Mouse (Mus musculus): ENCODE measurements around the gene Bnip2. TPM values are rescaled to one million over a fixed set of nuclear protein-coding genes. Genes with fewer than 3 reads are reported as not detected.

The Bnip2 gene
- polyA plus RNA-seq, 1 experiment, result 20.7 TPM

DNA sequence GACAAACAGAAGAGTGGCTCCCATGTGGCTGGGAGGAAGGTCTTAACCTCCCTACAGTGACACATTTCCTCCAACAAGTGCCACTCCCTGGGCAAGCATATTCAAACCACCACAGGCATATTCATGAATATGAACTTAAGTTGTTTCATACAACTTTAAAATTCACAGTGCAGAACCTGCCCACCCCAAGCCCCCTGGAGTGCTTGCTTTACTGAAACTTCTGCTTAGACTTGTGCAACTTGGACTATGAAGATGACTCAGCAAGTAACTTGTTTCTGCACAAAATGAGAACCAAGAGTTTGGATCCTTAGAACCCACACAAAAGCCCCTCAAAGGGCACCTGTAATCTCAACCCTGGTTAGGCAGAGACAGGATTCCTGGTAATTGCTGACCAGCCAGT is 35.4 kb downstream of the Bnip2 start:
- no peak for TF ChIP-seq POLR2A (IDR thresholded peaks at IDR 0.05; ENCODE audit: control insufficient read depth, low read depth, low read length)
- TF ChIP-seq CTCF (IDR thresholded peaks at IDR 0.05; ENCODE audit: control insufficient read depth, insufficient read depth, insufficient replicate concordance, low read depth, low read length), result no peak
- no peaks in the 10 kb centered on the region for H3K36me3 ChIP-seq (ENCODE audit: control insufficient read depth, insufficient read depth, low read length)
- no peak overlapping the region for H3K27ac ChIP-seq (ENCODE audit: control insufficient read depth, insufficient read depth, low read depth, low read length)
- no peaks in the 10 kb centered on the region for H3K27me3 ChIP-seq (ENCODE audit: control insufficient read depth, insufficient read depth, low read length)
- H3K4me1 ChIP-seq (ENCODE audit: control insufficient read depth, insufficient read depth, low read length), result no peaks in the 10 kb centered on the region; the same call in 1 of the 2 replicates
- no peak overlapping the region for H3K4me3 ChIP-seq (ENCODE audit: control insufficient read depth, low read depth, low read length)

DNA sequence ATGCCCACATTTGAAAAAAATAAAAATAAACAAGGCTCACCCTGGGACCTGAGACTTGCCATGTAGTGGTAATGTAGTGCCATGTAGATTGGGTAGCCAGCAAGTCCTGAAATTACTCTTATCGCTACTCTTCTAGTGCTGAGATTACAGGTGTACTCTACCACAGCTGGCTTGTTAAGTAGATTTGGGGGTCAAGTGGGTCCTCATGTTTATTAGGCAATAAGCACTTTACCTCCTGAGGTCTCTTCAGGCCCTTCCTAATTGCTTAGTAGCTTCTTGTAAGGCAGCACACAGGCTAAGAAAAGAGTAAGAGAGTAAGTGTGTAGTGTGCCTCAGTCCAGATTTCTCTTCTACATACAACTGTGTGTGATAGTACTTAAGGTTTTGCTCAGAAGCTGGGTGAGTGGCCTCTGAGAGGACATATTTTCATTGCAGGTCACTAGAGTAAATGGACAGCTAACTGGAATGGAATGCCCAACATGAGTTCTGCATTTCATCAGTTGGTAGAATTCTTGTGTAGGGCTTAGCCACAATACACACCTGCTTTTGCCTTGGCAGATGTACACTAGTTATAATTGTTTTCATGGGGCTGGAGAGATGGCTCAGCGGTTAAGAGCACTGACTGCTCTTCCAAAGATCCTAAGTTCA is 36.2 kb downstream of the Bnip2 start:
- Histone ChIP-seq H3K4me3 (ENCODE audit: control insufficient read depth, low read depth, low read length) (no peak overlapping the region), H3K27me3 (ENCODE audit: control insufficient read depth, insufficient read depth, low read length) (no peaks in the 10 kb centered on the region), H3K27ac (ENCODE audit: control insufficient read depth, insufficient read depth, low read depth, low read length) (no peak overlapping the region), H3K4me1 (ENCODE audit: control insufficient read depth, insufficient read depth, low read length) (no peaks in the 10 kb centered on the region; the same call in 1 of the 2 replicates), H3K36me3 (ENCODE audit: control insufficient read depth, insufficient read depth, low read length) (no peaks in the 10 kb centered on the region)
- no peak for TF ChIP-seq CTCF (IDR thresholded peaks at IDR 0.05; ENCODE audit: control insufficient read depth, insufficient read depth, insufficient replicate concordance, low read depth, low read length)
- no peak for TF ChIP-seq POLR2A (IDR thresholded peaks at IDR 0.05; ENCODE audit: control insufficient read depth, low read depth, low read length)

DNA sequence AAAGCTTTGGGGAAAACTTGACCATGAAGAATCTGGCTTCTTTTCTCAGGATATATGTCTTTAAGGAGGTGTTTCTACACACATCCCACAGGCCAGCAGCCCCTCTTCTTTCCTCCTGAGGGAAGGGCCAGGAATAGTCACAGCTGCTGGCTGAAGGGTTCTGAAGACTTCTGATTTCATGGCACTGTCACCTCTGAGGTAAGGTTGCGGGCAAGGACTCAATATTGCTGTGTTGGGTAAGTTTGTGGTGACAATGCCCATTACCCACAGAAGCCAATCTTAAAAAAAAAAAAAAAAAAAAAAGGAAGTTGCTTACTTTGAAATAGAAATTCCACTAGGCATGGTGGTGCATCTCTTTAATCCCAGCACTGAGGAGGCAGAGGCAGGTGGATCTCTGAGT is 42.9 kb downstream of the Bnip2 start:
- no peaks in the 10 kb centered on the region for H3K27me3 ChIP-seq (ENCODE audit: control insufficient read depth, insufficient read depth, low read length)
- no peaks in the 10 kb centered on the region for H3K36me3 ChIP-seq (ENCODE audit: control insufficient read depth, insufficient read depth, low read length)
- no peaks in the 10 kb centered on the region for H3K4me1 ChIP-seq (ENCODE audit: control insufficient read depth, insufficient read depth, low read length)
- H3K4me3 ChIP-seq (ENCODE audit: control insufficient read depth, low read depth, low read length), result no peak overlapping the region
- H3K27ac ChIP-seq (ENCODE audit: control insufficient read depth, insufficient read depth, low read depth, low read length), result no peak overlapping the region
- TF ChIP-seq POLR2A (IDR thresholded peaks at IDR 0.05; ENCODE audit: control insufficient read depth, low read depth, low read length) (no peak), CTCF (IDR thresholded peaks at IDR 0.05; ENCODE audit: control insufficient read depth, insufficient read depth, insufficient replicate concordance, low read depth, low read length) (no peak)

DNA sequence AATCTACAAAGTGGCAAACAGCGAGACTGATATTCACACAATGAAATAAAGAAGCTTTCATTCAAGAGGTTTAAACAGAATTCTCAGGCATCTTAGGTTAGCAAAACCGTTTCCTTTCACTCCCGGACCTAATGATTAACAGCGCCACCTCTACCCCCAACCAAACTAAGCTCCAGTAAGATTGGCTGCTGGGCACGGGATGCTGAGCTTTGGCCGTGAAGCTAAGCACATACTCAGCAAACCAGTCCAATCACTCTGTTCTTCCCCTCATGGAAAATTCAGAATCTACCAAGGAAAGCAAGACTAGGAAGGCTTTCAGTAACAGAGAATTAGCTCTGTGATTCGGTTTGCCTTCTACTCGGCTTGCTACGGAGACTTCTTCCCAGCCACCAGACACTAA is 43.8 kb downstream of the Bnip2 start:
- no peak for TF ChIP-seq CTCF (IDR thresholded peaks at IDR 0.05; ENCODE audit: control insufficient read depth, insufficient read depth, insufficient replicate concordance, low read depth, low read length)
- TF ChIP-seq POLR2A (IDR thresholded peaks at IDR 0.05; ENCODE audit: control insufficient read depth, low read depth, low read length), result no peak
- H3K27me3 ChIP-seq (ENCODE audit: control insufficient read depth, insufficient read depth, low read length), result no peaks in the 10 kb centered on the region
- H3K4me1 ChIP-seq (ENCODE audit: control insufficient read depth, insufficient read depth, low read length), result no peaks in the 10 kb centered on the region
- H3K36me3 ChIP-seq (ENCODE audit: control insufficient read depth, insufficient read depth, low read length), result no peaks in the 10 kb centered on the region
- H3K27ac ChIP-seq (ENCODE audit: control insufficient read depth, insufficient read depth, low read depth, low read length), result no peak overlapping the region
- no peak overlapping the region for H3K4me3 ChIP-seq (ENCODE audit: control insufficient read depth, low read depth, low read length)

DNA sequence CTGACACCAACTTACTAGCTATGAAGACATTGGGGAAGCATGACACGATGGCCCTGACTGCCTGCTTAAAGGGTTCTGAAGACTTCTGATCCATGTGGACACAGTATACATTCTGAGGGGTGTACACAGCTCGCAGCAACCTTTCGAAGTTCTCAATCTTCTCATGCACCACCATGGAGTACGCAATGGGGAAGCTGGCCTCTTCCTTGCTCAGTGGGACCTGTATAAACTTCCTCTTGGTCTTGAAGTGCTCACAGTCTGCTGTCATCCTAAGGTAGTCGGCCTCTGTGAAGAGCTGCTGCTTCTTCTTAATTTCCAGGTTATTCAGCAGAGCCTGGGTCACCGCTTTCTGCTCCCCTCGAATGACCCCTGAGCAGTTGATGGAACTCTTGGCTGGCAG is 45.4 kb downstream of the Bnip2 start:
- no peak for TF ChIP-seq CTCF (IDR thresholded peaks at IDR 0.05; ENCODE audit: control insufficient read depth, insufficient read depth, insufficient replicate concordance, low read depth, low read length)
- no peak for TF ChIP-seq POLR2A (IDR thresholded peaks at IDR 0.05; ENCODE audit: control insufficient read depth, low read depth, low read length)

DNA sequence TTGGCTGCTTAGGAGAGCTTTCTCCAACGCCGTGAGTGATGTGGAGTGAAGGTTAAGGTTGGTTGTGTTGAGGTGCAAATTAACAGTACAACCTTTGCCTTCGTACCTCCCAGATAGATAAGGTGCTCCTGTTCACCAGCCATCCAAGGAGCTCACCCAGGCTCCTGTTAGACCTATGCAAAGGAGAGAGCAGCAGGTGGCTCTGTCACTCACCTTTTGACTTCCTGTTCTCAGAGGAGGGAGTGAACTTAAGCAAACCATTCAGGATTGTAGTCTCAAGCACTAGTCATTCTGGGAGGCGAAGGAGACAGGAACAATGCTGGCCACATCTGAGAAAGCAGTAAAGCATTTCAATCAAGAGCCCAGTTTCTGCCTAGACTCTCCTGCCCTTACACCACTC is 47.4 kb downstream of the Bnip2 start:
- Histone ChIP-seq H3K36me3 (ENCODE audit: control insufficient read depth, insufficient read depth, low read length) (no peaks in the 10 kb centered on the region), H3K27ac (ENCODE audit: control insufficient read depth, insufficient read depth, low read depth, low read length) (no peak overlapping the region), H3K4me3 (ENCODE audit: control insufficient read depth, low read depth, low read length) (no peak overlapping the region), H3K27me3 (ENCODE audit: control insufficient read depth, insufficient read depth, low read length) (no peaks in the 10 kb centered on the region), H3K4me1 (ENCODE audit: control insufficient read depth, insufficient read depth, low read length) (no peaks in the 10 kb centered on the region)
- TF ChIP-seq CTCF (IDR thresholded peaks at IDR 0.05; ENCODE audit: control insufficient read depth, insufficient read depth, insufficient replicate concordance, low read depth, low read length), result no peak

More for the DNA sequence above, 45.4 kb downstream of the Bnip2 start:
- Histone ChIP-seq H3K36me3 (ENCODE audit: control insufficient read depth, insufficient read depth, low read length) (no peaks in the 10 kb centered on the region), H3K4me3 (ENCODE audit: control insufficient read depth, low read depth, low read length) (no peak overlapping the region), H3K27ac (ENCODE audit: control insufficient read depth, insufficient read depth, low read depth, low read length) (no peak overlapping the region), H3K4me1 (ENCODE audit: control insufficient read depth, insufficient read depth, low read length) (no peaks in the 10 kb centered on the region), H3K27me3 (ENCODE audit: control insufficient read depth, insufficient read depth, low read length) (no peaks in the 10 kb centered on the region)

DNA sequence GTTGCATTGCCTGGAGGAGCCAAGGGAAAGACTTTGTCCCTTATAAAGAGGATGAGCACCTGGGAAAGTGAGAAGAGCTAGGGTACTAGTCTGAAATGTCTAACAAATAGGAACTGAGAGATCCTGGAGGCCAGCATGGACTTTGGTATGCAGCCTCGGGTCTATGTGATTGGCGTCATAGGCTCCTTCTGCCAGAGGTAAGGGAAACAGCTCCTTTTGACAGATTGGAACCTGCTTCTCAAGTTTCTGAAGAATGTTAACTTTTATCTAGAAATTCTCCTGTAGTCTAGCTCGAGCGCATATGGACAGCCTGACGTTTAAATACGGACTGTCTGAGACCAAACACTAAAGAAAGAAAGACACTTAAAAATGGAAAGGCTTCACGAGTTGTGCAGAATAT is 48.7 kb downstream of the Bnip2 start, which contains the start of gene Gcnt3:
TSS of gene Gcnt3 (minus strand) at position 101 of the 400 bp plus-strand sequence.
- TF ChIP-seq POLR2A (IDR thresholded peaks at IDR 0.05; ENCODE audit: control insufficient read depth, low read depth, low read length) (no peak), CTCF (IDR thresholded peaks at IDR 0.05; ENCODE audit: control insufficient read depth, insufficient read depth, insufficient replicate concordance, low read depth, low read length) (no peak)
- H3K4me3 ChIP-seq (ENCODE audit: control insufficient read depth, low read depth, low read length), result no peak within 1 kb of the TSS
- no peaks in the 10 kb centered on the region for H3K4me1 ChIP-seq (ENCODE audit: control insufficient read depth, insufficient read depth, low read length)
- no peaks in the 10 kb centered on the region for H3K27me3 ChIP-seq (ENCODE audit: control insufficient read depth, insufficient read depth, low read length)
- H3K36me3 ChIP-seq (ENCODE audit: control insufficient read depth, insufficient read depth, low read length), result no peaks in the 10 kb centered on the region
- no peak within 1 kb of the TSS for H3K27ac ChIP-seq (ENCODE audit: control insufficient read depth, insufficient read depth, low read depth, low read length)

Measured in testis, adult 2 months (tissue).